Mouse (Mus musculus) stomach, embryonic 14.5 days (tissue): ENCODE measurements around the gene Zfand5. TPM values are rescaled to one million over a fixed set of nuclear protein-coding genes. Genes with fewer than 3 reads are reported as not detected.

Experiments used
- ATAC-seq: fragments of 200-750 bp; cut with Nextera tagmentation; 2 replicates; pipeline ENCODE4 v1.8.0; 2017; ENCODE audit warnings: low read depth, moderate TSS enrichment; ENCODE audit not compliant: insufficient number of reproducible peaks, insufficient read depth, low FRiP score
- H3K27ac ChIP-seq: fragments of 300-500 bp; sonication (generic); 2 replicates; pipeline ENCODE4 v1.5.1; 2014; ENCODE audit warnings: mild to moderate bottlenecking, low read length, moderate library complexity, mixed read lengths
- H3K27me3 ChIP-seq: fragments of 300-500 bp; sonication (generic); 2 replicates; pipeline ENCODE4 v1.6.1; 2014; ENCODE audit warnings: low read length, control low read depth, mixed read lengths; ENCODE audit not compliant: control insufficient read depth, insufficient read depth
- H3K36me3 ChIP-seq: fragments of 300-500 bp; sonication (generic); 2 replicates; pipeline ENCODE4 v1.6.1; 2014; ENCODE audit warnings: mild to moderate bottlenecking, control low read depth, low read length, moderate library complexity, mixed read lengths; ENCODE audit not compliant: control insufficient read depth, insufficient read depth
- H3K4me1 ChIP-seq: fragments of 300-500 bp; sonication (generic); 2 replicates; pipeline ENCODE4 v1.6.1; 2014; ENCODE audit warnings: low read length, control low read depth, mixed read lengths; ENCODE audit not compliant: control insufficient read depth, insufficient read depth
- H3K4me2 ChIP-seq: fragments of 300-500 bp; sonication (generic); replicated peaks from 2 replicates; pipeline ENCODE4 v1.6.1; 2014; ENCODE audit warnings: low read depth, low read length, control low read depth
- H3K4me3 ChIP-seq: fragments of 300-500 bp; sonication (generic); 2 replicates; pipeline ENCODE4 v1.5.1; 2014; ENCODE audit warnings: low read depth, low read length, control low read depth
- H3K9ac ChIP-seq: fragments of 300-500 bp; sonication (generic); replicated peaks from 2 replicates; pipeline ENCODE4 v1.6.1; 2014; ENCODE audit warnings: low read depth, mild to moderate bottlenecking, control low read depth, low read length, moderate library complexity, mixed read lengths
- H3K9me3 ChIP-seq: fragments of 300-500 bp; sonication (generic); 2 replicates; pipeline ENCODE4 v1.6.1; 2016; ENCODE audit warnings: low read depth, low read length, control low read depth; ENCODE audit not compliant: control insufficient read depth
- WGBS: fragments of 180-500 bp; shearing (Covaris S2); extraction: QIAGEN DNeasy Blood & Tissue Kit; methylation state at CpG from one replicate; pipeline ENCODE4 v1.1.7; 2014; 5-methylcytosine and 5-hydroxymethylcytosine counted together
- polyA plus RNA-seq: library from polyadenylated mRNA; unstranded; fragments of >200 nt; fragmentation: Nextera tagmentation; extraction: Ambion mirVana; gene quantifications from 2 replicates; pipeline ENCODE4 v1.2.1, GENCODE M21; 2014

Zfand5 gene
- polyA plus RNA-seq, 1 experiment from 2014 or later: 84.9 TPM

DNA sequence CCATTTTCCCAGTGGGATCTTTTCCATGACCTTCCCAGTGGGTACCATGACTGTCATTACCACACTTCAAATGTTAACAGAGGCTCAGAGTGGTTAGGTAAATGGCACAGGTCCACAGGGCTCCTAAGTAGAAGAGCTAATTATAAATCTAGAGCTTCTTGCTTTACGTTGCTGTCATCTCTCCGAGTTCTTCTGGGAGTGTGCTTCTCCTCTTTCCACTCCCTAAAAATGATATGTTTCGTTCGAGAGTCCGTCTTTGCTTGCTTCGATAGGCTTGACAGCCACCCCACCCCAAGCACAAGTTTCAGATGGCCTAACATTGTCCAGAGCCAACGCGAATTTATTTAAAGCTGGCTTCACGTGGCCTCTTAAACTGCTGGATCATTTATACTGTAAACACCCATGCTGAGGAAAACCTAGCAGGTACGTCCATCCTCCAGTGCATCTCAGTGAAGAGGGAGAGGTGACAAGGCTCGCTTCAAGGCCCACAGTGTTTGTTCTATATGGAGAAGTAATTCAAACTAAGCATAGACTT, 59.6 kb downstream of the Zfand5 start:
- Histone ChIP-seq H3K27me3 (no peaks in the 10 kb centered on the region), H3K9ac (no peak overlapping the region), H3K4me2 (no peak overlapping the region), H3K4me1 (no peaks in the 10 kb centered on the region), H3K27ac (no peak overlapping the region), H3K36me3 (no peaks in the 10 kb centered on the region), H3K9me3 (no peaks in the 10 kb centered on the region), H3K4me3 (no peak overlapping the region)
- no peak for ATAC-seq
- WGBS: 52% methylated on average over 11 of the region's 11 CpGs

Other genes starting within 250 kb of the Zfand5 start
- gene Gda, start 201.2 kb downstream of the Zfand5 start, polyA plus RNA-seq: 0.07 and 0.15 TPM in 2 replicates